Mouse (Mus musculus) 3T3-L1 (cell line): ENCODE results near the gene Clec12a.
"Not testable (repeated sequence)": the region's sequence is repeated elsewhere in the genome, so short reads cannot be mapped to it uniquely, and the experiment has no call there.

ENCODE experiments used
- DNase-seq: peaks from one replicate; pipeline ENCODE4 v3.0.0-alpha.2; 2015; ENCODE audit warnings: low read depth, low spot score

Clec12a gene

DNA sequence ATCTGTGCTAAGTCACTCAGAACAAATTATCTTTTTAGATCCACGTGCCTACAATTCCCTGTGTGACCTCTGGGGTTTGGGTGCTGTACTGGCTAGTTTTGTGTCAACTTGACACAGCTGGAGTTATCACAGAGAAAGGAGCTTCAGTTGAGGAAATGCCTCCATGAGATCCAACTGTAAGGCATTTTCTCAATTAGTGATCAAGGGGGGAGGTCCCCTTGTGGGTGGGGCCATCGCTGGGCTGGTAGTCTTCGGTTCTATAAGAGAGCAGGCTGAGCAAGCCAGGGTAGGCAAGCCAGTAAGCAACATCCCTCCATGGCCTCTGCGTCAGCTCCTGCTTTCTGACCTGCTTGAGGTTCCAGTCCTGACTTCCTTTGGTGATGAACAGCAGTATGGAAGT is at the start of gene Clec12a:
Clec12a (plus strand) TSS at position 301 of the 400 bp plus-strand sequence.
- not testable (repeated sequence) for DNase-seq

DNA sequence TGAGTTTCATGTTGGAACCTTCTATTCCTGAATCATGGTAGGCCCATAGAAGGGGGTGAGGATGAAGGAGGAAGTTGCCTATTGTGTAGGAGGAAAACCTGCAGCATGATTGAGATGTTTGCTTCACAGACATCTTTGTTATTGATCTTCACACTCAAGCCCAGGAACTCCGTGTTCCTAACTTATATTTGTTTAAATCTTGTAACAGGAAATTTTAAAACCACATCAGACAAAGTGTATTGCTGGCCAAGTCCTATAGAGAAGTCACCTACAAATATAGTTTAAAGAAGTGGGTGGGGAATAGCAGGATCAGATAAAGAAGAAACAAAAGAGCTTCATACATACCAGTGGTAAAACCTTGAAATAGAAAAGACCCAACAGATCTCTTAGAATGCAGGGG is 38.3 kb upstream of the Clec12a start:
- DNase-seq: no peak

DNA sequence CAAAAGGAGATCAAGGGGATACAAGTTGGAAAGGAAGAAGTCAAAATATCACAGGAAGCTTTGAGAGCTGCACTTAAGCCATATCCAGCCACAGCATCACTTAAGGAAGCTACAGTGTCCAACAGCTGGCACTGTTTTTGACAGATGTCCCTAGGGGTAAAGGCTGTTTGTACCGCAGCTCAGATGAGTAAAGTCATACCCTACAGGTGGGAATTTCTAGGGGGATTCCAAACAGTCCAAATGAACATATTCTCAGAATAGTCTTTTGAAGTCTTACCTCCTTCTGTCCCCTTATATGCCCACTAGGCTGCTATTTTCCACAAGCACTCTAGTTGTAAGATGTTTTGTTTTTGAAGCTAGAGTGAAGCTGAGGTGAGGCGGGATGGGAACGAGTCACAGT is 30.0 kb upstream of the Clec12a start:
- no peak for DNase-seq

DNA sequence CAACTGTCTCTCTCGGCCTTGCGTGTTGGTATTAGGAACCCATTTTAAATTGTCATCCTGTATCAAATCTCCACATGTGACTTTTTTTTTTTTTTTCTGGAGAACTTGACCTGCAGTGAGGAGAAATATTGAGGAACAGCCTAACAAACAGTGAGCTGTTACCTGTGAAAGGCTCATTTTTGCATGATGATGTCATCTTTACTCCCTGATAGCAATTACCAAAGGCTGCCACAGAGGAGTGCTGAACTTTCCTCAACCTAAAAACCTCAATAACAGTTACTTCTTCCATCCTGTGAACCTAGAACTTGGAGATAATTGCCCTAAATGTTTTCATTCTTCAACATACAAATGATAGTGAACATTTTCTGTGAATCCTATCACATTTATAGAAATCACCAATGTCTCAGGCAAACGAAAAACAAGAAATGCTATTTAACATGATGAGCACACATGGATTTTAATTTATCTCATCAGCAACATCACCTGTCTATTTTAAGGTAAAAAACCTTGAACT is 27.8 kb upstream of the Clec12a start:
- no peak for DNase-seq

DNA sequence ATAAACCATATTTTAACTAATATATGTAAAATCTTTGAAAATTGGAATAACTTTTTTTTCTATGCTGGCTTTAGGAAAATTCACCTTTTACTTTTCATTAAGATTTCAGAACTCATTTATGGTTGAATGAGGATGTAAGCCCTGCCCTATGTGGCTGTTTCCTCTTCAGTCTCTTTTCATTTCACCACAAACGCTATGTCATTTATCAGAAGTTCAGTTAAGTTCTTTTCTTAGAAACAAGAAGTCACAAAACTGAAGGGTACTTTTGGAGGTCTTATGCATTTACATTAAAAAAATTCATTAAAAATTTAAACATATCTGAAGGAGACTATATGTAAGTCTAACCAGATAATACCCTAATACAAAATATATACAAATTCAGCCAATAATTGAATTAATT is 26.8 kb upstream of the Clec12a start:
- no peak for DNase-seq

DNA sequence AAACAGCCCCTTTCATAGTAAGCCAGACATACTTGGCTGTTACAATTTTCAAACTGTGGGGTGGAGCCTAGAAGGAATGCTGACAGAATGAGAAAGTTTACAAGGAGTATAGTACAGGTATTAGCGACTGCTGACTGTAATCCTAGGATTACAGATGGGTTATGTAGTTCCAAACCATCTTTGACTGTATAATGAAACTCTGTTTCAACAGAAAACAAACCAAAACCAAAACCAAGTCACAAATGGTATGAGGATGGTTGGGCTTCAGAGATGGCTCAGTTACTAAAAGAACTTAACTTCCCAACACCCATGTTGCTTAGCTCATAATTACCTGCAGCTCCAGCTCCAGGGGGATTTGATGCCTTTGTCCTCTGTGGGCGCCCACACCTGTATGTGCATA is 26.0 kb upstream of the Clec12a start:
- no peak for DNase-seq

DNA sequence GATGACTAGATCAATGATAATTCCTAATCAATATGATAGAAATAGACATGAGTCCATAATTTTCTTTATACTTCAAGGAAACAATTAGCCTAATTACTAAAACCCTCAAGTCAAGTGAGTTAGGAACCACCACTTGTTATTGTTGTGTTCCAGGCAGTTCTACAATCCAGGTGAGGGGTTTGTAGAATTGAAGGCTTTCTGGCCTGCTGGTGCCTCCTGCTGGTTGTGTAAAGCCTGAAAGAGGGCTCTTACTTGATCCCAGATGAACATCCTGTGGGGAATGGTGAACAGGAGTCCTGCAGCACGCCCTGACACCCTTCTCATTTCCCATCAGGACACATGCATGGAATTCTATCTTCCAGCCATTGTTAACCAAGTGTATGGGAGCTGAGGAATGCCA is 24.1 kb upstream of the Clec12a start:
- DNase-seq: no peak

DNA sequence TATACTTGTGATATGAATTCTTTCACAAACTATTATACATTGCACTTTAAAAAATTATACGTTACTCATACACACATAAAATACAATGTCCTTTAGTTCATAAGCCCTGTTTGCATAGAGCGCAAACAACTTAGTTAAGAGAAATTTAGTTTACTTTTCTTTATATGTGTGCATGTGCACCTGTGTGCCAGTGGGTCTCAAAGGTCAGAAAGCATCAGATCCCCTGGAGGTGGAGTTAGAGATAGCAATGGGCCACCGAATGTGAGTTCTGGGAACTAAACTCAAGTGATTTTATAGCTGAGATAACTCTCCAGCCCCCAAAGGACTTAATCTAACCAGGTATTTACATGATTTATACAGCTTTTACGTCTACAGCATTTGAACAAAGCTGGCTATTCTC is 23.2 kb upstream of the Clec12a start:
- DNase-seq: no peak

DNA sequence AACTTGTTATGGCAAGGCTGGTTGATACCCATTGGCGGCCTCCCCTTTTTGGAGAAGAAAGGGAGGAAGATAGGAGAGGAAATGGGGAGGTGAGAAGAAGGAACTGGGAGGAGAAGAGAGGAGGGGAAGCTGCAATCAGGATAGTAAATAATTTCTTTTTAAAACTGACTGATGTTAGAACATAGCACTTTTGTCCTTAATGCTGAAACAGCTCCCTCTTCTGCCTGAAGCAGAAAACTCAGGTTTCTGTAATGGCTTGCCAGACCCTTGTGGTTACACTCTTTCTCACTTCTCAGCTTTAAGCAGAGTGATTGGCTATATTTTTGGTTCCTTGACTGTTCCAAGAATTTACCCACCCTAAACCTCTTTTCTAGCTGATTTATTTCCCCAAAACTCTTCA is 16.5 kb upstream of the Clec12a start:
- no peak for DNase-seq

DNA sequence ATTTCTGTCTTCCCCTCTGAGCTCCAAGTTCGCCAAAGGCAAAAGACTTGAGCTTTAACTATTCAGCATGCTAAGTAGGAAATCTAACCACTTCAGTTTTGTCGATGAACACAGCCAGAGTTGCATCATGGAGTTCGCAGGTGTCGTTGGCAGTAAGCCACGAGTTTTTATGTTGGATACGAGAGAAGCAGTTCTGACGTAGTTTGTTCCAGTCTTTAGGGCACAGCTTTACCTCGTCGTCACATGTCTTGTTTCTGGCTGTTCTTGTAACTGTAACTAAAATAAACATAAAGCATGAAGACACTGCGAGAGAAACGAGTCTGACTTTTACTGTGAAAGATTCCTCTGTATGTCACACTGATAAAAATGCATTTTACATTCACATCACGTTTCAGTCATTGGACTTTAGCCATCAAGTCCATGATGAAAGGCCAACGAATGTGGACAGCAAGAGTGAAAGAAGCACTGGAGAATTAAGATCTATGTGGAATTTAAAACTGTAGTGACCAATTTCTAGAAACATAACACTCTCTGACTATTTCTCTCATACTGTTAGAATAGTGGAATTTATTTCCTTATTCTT is 15.8 kb upstream of the Clec12a start:
- DNase-seq: no peak

DNA sequence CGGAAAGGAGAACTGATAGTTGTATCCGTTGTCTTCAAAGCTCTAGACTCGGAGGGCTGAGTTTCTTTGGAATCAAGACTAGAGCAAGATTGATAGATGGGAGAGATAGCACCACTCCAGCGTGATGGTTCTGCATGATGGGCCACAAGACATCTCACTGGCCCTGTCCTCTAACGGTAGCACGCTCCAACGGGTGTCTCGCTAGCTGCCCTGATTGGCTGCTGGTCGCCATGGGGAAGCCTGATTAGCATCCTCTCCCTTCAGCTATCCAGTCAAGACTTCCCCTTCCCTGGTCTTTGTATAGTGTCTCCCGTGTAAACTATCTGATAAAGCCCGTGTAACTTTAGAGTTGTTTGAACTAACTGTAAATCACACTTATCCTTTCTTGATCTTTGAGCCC is 10.9 kb upstream of the Clec12a start, which contains the start of gene 4922502D21Rik:
4922502D21Rik (minus strand) TSS at position 187 of the 400 bp plus-strand sequence.
- no peak for DNase-seq

DNA sequence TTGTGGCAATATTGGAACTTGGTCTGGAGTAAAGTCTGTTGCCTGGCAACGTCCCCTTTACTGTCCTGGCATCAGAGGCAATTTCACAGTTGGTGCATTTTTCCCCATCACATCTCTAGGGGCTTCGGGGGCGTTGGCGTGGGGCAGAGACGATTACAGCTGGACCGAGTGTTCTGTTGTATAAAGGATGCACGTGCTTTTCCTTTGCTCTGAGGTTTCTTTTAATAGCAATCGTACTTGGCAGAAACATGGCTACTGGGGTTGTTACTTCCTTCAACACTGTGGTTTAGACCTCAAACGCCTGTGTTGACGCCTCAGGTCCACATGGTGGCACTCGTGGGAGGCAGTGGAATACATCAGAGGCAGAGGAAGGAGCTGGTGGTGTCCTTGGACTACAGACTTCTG is 8.8 kb upstream of the Clec12a start:
- DNase-seq: peak; percentile 58

DNA sequence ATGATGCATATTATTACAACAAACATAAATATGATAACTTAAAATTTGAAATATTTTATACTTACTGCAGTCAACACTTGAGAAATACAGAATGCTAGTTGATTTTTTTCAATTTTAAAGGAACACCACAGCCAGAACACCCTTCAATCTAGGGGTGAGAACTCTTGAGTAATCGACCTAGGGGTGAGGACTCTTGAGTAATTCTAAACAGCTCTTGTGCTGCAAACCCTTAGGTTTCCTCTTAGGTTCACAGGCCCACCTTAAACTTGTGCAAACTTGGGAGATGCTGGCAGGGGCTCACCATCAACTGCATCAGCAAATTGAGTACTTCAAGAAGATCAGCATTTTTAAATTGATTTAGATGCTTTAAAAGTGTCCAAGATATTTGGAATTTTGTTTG is 4.7 kb upstream of the Clec12a start:
- no peak for DNase-seq

DNA sequence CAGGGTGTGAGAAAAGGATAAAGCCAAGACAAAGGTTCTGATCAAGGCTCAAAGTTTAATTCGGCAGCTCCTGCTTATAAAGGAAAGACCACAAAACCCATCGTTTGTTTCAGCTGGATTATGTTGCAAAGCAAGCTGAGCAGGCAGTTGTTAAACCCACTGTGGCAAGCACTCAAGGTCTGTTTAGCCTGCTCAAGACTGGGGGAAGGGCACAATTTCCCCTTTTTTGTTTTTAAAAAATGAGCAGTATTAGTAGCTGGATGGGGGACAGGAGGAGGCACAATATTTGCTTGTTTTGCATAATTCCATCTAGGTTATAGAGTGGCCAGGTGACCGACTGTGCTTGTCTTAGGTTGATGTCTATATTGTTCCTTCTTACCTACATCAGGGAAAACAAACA is 1.9 kb downstream of the Clec12a start:
- no peak for DNase-seq

DNA sequence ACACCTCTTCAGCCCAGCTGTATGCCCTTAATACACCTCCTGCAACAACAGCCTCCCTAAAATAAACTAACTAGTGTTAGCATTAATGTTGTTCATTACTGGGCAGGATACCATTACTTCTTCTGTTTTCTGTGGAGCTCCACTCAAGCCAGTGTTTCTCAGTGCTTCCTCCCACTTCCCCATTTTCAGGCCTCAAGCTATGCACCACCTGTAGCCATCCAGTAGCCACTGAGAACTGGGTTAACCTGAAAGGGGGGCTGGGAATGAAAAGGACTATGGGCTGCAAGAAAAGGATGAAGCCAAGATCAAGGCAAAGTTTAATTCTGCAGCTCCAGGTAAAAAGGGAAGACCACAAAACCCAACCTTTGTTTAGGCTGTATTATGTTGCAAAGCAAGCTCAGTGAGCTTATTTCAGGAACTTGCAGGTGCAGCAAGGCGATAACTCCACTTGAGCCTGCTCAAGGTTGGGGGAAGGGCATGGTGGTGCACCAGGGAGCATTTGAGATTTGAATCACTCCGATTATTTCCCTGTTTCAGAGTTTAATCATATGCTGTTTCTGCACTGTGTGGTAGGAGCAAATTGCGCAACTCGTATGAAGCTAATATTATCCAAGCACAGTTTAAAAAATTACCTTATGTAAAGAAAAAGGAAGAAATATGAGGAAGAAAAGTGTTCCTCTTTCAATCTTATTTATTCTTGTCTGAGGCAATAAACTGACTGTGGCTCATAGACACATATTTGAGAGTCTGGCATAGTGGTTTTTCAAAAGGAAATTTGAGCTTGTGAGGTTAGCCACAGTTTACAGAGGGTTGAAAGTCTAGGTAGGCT is 7.2 kb downstream of the Clec12a start:
- no peak for DNase-seq

DNA sequence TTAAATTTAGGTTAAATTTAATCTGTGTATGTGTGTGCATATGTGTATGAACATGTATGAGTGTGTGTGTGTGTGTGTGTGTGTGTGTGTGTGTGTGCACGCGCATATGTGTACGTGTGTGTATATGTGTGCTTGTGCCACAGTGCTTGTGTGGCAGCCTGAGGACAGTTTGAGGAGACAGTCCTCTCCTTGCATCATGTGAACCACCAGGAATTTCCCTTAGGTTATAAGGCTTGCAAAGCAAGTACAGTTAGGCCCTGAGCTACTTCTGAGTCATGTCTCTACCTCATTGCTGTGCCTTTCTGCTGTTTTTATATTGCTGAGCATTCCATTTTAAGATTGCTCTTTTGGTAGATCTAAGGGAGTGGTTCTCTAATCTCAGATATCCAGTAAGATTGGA is 8.6 kb downstream of the Clec12a start:
- DNase-seq: no peak

DNA sequence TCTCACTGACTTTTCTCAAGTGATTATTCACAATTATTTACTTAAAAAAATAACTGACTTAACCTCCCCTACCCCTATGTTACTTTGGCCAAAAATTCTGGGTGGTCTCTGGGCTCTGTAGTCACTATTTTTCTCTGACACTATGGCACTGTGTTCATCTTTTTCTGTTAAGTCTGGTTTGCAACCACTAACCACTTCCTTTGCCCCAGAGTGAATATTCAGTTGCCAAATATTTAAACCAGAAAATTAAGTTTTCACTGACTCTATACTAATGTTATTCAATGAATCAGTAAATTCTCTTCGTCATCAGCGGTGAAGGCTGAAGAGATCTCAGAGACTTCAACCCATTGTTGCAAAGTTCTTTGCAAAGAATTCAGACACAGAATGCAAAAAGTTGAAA is 13.3 kb downstream of the Clec12a start:
- DNase-seq: no peak

DNA sequence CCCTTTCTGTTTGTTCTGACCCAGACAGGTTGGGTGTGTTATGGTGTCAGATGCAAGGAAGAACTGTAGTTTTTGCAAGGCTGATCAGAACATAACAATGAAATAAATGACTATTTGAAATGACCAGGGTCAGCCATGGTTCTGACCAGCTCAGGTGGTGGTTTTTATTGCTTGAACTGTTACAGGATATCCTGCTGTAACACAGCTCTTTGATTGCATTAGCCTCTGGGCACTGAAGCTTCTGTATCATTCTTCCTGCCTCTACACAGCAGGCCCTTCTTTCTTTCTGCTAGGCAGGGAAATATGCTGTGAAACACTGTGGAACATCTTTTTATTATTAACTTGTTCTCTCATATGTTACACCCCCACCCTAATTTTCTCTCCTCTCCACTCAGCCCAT is 13.9 kb downstream of the Clec12a start:
- DNase-seq: no peak

DNA sequence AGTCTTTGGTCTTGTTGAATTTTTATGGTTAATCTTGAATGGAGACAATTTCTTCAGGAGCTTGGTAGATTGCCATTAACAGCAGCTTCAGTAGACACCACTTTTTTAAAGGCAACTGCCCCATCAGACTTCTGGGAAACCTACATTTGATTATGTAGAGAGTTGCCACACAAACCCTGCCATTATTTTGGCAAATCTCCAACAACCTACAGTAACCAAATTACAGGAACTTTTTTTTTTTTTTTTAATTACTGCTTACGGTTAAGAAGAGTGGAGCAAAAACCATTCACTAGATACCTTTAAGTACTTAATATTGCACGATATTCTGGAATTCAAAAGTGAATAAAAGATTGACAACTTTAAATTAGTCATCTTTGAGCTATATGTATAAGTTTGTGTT is 17.0 kb downstream of the Clec12a start:
- no peak for DNase-seq

DNA sequence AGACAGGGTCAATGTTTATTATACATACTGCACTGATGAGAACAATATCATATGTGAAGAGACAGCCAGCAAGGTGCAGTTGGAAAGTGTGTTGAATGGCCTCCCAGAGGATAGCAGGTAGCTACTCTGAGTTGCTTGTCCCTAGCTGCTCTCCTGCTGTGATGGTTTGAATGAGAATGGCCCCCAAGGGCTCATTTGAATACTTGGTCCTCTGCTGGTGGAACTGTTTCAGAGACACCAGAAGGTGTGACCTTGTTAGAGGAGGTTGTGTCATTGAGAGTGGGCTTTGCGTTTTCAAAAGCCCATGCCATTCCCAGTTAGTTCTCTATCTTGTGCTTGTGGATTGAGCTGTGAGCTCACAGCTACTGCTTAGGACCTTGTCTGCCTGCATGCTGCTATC is 21.5 kb downstream of the Clec12a start:
- no peak for DNase-seq

DNA sequence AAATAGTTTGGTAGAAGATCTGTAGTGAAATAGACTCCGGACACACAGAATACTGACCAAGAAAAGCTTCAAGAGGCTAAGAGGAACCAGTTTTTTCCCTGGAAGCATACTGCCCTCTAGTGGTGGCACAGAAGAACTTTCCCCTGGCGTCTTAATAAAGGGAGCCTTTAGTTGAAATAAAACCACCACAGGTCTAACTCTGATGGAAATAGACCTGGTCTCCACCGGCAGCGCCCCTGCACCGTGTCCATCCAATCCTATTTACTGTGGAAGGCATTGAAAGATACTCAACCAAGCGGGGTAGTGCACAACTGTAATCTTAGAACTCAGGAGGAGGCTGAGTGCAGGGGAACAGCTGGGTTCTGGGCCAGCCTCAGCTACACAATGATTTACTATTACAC is 23.5 kb downstream of the Clec12a start:
- peak; percentile 81 for DNase-seq

DNA sequence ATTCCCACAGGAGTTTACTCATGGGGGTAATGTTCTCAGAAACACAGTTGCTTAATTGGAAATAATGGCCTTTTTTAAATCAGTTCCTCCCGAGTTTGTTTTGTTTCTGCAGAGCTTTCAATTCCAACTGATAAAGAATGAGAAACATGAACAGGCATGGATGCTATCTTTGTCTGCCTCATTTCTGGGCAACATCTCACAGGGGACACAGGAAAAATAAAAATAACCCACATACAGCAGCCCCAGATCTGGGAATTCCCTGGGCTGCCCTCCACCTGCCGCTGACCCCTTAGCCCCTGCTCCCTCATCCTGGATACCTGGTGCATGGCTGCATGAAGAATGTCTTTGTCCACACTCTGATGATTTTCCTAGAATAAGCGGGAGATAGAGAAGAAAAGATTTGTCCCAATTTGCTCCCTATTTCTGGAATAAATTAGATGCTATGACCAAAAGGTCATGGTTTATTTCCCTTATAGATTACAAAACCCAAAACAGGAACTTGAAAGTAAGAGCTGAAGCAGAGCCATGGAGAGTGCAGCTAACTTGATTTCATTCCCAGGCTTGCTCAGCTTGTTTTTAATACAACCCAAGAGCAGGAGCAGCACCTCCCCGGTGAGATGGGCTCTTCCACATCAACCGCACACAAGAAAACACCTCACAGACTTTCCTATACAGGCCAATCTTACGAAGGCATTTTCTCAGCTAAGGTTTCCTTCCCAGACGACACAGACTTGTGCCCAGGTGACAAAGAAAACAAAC is 27.1 kb downstream of the Clec12a start:
- DNase-seq: no peak
